Mouse (Mus musculus): Measurements from ENCODE around the gene Map4k2. TPM values are rescaled to one million over a fixed set of nuclear protein-coding genes. Genes with fewer than 3 reads are reported as not detected.

The Map4k2 gene
- 20.1 and 21.8 TPM in 2 replicates for polyA plus RNA-seq (2015; fragmentation: Nextera tagmentation; extraction: Ambion mirVana)

DNA sequence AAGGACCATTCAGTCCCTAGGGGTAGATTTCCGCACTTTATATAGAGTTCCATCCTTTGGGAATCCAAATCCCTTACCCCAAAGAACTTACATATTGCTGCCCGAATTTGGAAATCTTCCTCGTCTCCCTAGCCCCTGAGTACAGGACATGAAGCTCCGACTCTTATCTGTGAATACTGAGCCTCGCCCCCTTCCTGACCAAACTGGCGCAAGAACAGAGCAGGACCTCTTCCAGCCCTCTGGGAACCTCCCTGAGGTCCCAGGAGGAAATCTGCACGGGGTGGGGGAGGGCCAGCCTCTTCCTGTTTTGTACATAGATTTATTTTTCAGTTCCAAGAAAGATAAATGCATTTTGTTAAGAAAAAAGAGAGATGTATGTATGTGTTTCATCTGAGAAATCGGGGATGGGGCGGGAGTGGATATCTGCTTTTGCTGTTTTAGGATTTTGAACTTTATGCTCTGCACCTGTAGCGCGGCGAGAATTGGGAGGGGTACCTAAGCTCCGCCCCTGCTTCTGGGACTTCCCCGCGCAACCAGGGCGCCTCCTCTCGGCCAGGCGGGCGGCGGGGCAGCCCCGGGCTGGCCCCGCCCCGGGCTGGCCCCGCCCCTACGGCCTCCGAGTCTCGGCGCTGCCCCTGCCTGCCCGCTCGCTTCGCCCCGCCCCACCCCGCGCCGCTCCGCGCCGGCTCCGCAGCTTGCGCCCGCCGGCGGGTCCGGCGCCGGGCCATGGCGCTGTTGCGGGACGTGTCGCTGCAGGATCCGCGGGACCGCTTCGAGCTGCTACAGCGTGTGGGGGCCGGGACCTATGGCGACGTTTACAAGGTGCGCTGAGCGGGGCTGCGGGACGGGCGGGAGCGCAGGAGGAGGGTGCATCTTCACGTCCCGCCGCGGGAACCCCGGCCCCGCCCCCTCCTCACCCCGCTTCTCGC, at the start of gene Map4k2:
Map4k2 (plus strand) TSS at position 612 of the 929 bp plus-strand sequence.
- Histone ChIP-seq H3K36me3 (peaks cover 51% of the 10 kb centered on the region), H3K4me3 (peak within 1 kb of the TSS; percentile 52), H3K27me3 (no peaks in the 10 kb centered on the region), H3K9me3 (no peaks in the 10 kb centered on the region), H3K4me1 (replicated peaks) (peaks cover 36% of the 10 kb centered on the region), H3K27ac (replicated peaks) (peak within 1 kb of the TSS; percentile 43), H3K9ac (peak within 1 kb of the TSS; percentile 51), H3K4me2 (peak within 1 kb of the TSS; percentile 79)
- WGBS = 10% methylated on average over 55 of the region's 72 CpGs
- ATAC-seq (ENCODE audit: low FRiP score, low read depth) = peak; percentile 65; the same call in 1 of the 2 replicates

DNA sequence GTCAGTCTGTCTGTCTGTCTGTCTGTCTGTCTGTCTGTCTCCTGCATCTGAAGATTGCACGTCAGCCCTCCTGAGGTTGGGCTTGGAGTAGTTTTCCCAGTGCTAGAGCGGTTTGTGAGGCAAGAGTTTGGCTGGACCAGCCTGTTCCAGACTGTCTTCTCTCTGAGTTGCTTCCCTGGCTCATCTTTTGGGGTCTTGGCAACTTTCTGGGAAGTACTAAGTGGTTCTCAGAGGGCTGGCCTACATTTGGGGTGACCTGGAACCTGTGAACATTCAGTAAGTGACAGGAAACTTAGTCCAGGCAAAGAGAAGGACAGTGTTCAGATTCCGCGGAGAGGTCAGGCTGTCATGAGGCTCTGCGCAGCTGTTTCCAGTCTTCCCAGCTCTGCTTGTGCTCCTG, 48.7 kb upstream of the Map4k2 start:
- Histone ChIP-seq H3K9me3 (no peaks in the 10 kb centered on the region), H3K27me3 (no peaks in the 10 kb centered on the region), H3K27ac (replicated peaks) (no peak overlapping the region), H3K9ac (no peak overlapping the region), H3K4me3 (no peak overlapping the region), H3K36me3 (peaks cover 32% of the 10 kb centered on the region), H3K4me2 (no peak overlapping the region), H3K4me1 (replicated peaks) (peaks cover 9% of the 10 kb centered on the region; the same call in 1 of the 2 replicates)
- no peak for ATAC-seq (ENCODE audit: low FRiP score, low read depth)
- 92% methylated on average over 5 of the region's 5 CpGs for WGBS

DNA sequence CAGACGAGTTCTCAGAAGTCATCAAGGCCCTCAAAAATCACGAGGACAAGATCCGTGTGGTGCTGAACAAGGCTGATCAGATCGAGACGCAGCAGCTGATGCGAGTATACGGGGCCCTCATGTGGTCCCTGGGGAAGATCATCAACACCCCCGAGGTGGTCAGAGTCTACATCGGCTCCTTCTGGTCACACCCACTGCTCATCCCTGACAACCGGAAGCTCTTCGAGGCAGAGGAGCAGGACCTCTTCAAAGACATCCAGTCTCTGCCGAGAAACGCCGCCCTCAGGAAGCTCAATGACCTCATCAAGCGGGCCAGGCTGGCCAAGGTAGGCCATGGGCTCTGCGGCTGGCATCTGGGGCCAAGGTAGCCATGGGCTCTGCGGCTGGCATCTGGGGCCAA, 46.6 kb upstream of the Map4k2 start:
- Histone ChIP-seq H3K4me1 (replicated peaks) (peaks cover under 1% of the 10 kb centered on the region; the same call in 1 of the 2 replicates), H3K36me3 (peaks cover 47% of the 10 kb centered on the region), H3K27me3 (no peaks in the 10 kb centered on the region), H3K9me3 (no peaks in the 10 kb centered on the region), H3K27ac (replicated peaks) (no peak overlapping the region), H3K9ac (no peak overlapping the region), H3K4me3 (no peak overlapping the region), H3K4me2 (no peak overlapping the region)
- ATAC-seq (ENCODE audit: low FRiP score, low read depth) = no peak
- 94% methylated on average over 17 of the region's 17 CpGs for WGBS

DNA sequence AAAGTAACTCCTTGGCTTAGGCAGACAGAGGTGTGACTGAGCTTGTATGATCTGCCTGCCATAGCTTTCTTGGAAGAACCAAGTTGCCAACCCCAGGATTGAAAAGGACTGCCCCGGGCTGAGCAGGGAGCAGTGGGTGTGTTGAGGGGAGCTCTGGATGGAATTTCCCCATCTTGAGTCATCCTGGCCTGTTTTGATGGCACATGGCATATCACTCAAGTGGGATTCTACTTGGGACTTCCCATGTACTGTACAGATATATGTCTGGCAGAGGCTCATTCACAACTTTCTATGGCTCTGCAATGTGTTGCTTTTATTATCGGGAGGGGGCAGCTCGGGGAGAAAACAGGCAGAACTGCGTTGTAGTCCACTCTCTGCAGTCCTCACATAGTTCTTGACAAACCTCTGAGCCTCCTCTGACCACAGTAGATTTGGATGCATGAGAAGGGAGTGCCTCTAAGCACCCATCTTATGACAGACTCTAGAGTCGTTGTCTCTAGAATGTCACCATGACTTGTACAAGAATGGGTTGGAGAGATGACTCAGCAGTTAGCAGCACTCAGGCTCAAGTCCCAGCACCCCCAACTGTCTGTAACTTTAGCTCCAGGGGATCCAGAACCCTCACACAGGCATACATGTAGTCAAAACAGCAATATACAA, 44.3 kb upstream of the Map4k2 start:
- ATAC-seq (ENCODE audit: low FRiP score, low read depth) = no peak
- Histone ChIP-seq H3K4me2 (no peak overlapping the region), H3K9me3 (no peaks in the 10 kb centered on the region), H3K27ac (replicated peaks) (no peak overlapping the region), H3K9ac (no peak overlapping the region), H3K4me3 (no peak overlapping the region), H3K36me3 (peaks cover 44% of the 10 kb centered on the region), H3K27me3 (no peaks in the 10 kb centered on the region), H3K4me1 (replicated peaks) (peaks cover 7% of the 10 kb centered on the region; the same call in 1 of the 2 replicates)
- 96% methylated on average over 5 of the region's 5 CpGs for WGBS

DNA sequence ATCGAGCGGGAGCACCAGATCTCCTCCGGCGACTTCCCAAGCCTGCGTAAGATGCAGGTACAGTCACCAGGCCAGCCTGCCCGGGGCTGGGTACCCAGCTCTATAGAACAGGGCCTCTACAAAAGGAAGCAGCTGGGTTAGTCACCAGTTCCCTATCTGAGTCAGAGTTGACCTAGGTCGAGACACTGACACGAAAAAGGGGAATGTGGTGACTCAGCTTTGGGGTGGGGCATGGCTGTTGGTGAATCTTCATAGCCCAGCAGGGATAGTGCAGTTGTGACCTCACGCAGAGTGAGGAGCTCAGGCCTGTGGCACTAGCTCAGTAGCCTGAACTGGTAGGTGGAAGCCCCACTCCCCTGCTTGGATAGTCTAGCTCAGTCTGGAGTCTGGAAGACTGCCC, 43.3 kb upstream of the Map4k2 start:
- Histone ChIP-seq H3K27ac (replicated peaks) (no peak overlapping the region), H3K4me1 (replicated peaks) (peaks cover 10% of the 10 kb centered on the region), H3K4me2 (no peak overlapping the region), H3K9me3 (no peaks in the 10 kb centered on the region), H3K27me3 (no peaks in the 10 kb centered on the region), H3K9ac (no peak overlapping the region), H3K4me3 (no peak overlapping the region), H3K36me3 (peaks cover 44% of the 10 kb centered on the region)
- ATAC-seq (ENCODE audit: low FRiP score, low read depth) = no peak
- WGBS = 95% methylated on average over 9 of the region's 9 CpGs

DNA sequence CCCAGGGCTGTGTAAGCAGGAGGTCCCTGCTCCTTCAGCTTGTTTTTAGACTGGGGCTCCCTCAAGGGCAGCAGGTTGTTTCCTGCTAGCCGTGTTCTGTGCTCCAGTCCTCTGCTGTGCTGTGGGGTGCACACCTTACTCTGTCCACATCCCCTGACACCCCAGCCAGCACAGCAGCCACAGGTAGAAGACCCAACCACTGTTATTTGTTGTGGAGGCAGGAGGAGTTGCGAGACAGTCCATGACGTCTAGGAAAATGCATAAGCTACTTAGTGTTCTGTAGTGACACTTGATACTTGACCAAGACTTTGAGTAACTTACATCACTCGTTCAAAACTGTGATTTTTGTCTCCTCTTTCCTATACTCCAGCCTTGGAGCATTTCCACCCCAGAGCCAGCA, 41.9 kb upstream of the Map4k2 start:
- peaks cover 44% of the 10 kb centered on the region for H3K36me3 ChIP-seq
- no peaks in the 10 kb centered on the region for H3K27me3 ChIP-seq
- 90% methylated on average over 4 of the region's 4 CpGs for WGBS
- no peaks in the 10 kb centered on the region for H3K9me3 ChIP-seq
- no peak for ATAC-seq (ENCODE audit: low FRiP score, low read depth)
- H3K4me3 ChIP-seq = no peak overlapping the region
- no peak overlapping the region for H3K27ac ChIP-seq (replicated peaks)
- peaks cover 10% of the 10 kb centered on the region for H3K4me1 ChIP-seq (replicated peaks)
- H3K9ac ChIP-seq = no peak overlapping the region
- no peak overlapping the region for H3K4me2 ChIP-seq

DNA sequence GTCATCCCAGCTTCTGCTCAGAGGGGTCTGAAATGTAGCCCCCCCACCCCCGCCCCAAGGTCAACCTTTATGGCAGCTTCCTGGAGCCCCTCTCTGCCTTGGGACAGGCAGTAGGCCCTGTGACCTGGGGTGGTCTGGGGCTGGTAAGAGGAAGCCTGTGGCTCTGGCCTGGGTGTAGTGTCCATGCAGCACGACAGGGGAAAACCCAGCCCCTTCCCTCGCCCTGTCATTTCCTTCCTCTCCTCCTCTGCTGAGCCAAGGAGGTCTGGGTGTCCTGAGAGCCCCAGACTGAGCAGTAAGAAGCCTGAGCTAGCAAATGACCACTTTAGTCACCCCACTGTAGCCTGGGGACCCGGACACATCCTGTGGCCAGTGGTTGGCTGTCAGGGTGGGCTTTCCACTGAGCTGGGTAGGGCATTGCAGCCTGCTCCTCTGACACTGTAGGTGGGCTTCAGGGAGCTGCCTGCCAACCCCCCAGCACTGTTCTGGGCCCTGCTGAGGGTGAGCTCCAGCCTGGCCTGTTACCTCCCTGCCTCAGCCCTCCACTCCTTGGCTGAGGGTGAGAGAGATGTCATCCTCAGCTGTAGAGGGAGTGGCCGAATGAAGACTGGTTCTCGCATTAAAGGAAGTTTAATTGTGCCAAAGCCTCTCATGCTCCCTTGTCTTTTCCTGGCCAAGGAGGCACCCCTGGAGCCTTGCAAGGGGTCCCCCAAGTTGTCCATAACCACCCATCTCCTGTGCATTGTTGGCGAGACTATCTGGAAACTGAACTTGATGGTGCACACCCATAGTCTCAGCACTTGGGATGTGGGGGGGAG, 41.3 kb upstream of the Map4k2 start:
- 87% methylated on average over 7 of the region's 7 CpGs for WGBS
- Histone ChIP-seq H3K4me1 (replicated peaks) (peaks cover 10% of the 10 kb centered on the region), H3K36me3 (peaks cover 44% of the 10 kb centered on the region), H3K4me2 (no peak overlapping the region), H3K4me3 (no peak overlapping the region), H3K9me3 (no peaks in the 10 kb centered on the region), H3K9ac (no peak overlapping the region), H3K27ac (replicated peaks) (0 out of 2 replicates have a peak overlapping the region, but pooled peaks have one; percentile 23), H3K27me3 (no peaks in the 10 kb centered on the region)
- no peak for ATAC-seq (ENCODE audit: low FRiP score, low read depth)

DNA sequence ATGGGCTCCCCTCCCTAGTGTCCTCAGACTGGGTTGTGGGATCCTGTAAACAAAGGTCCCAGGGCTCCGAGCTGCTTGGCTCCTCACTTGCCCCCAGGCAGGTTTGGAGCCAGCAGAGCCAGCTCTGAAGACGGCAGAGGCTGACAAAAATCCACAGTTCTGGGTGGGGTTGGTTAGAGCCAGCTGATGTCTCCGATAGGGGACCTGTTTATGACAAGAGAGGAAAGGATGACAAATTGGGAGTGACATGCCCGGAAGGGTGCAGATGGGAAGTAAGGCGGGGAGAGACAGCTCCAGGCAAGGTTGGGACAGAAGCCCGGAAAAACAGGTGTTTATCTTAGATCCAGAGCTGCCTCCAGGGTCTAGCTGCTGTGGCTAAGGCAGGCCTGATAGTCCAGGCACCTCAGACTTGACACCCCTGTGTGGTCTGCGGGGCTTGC, 40.5 kb upstream of the Map4k2 start:
- Histone ChIP-seq H3K4me3 (no peak overlapping the region), H3K4me1 (replicated peaks) (peaks cover 10% of the 10 kb centered on the region), H3K4me2 (no peak overlapping the region), H3K9me3 (no peaks in the 10 kb centered on the region), H3K36me3 (peaks cover 36% of the 10 kb centered on the region), H3K27me3 (no peaks in the 10 kb centered on the region), H3K9ac (no peak overlapping the region), H3K27ac (replicated peaks) (no peak overlapping the region)
- no peak for ATAC-seq (ENCODE audit: low FRiP score, low read depth)
- 51% methylated on average over 7 of the region's 7 CpGs for WGBS

DNA sequence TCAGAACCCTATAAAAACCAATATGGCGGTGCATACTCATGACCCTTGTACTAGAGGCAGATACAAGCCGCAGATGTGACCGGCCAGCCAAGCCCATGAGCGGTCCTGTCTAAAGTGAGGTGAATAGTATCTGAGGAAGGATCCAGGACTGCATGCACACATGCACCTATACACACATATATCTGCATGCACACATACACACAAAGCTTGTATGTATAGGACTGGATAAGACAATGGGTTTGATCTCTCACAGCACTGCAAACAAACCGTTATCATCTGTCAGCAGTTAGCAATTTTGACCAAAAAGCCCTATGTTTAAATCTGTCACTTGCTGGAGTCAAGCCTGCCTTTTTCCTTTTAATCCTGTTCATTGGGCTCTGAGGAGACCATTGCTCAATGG, 38.8 kb upstream of the Map4k2 start:
- H3K4me3 ChIP-seq = no peak overlapping the region
- no peaks in the 10 kb centered on the region for H3K27me3 ChIP-seq
- H3K9me3 ChIP-seq = no peaks in the 10 kb centered on the region
- peaks cover 17% of the 10 kb centered on the region for H3K4me1 ChIP-seq (replicated peaks)
- peaks cover 22% of the 10 kb centered on the region for H3K36me3 ChIP-seq
- H3K9ac ChIP-seq = no peak overlapping the region
- H3K4me2 ChIP-seq = no peak overlapping the region
- ATAC-seq (ENCODE audit: low FRiP score, low read depth) = no peak
- peak overlapping the region; percentile 25; the same call in 1 of the 2 replicates for H3K27ac ChIP-seq (replicated peaks)
- 93% methylated on average over 5 of the region's 5 CpGs for WGBS

DNA sequence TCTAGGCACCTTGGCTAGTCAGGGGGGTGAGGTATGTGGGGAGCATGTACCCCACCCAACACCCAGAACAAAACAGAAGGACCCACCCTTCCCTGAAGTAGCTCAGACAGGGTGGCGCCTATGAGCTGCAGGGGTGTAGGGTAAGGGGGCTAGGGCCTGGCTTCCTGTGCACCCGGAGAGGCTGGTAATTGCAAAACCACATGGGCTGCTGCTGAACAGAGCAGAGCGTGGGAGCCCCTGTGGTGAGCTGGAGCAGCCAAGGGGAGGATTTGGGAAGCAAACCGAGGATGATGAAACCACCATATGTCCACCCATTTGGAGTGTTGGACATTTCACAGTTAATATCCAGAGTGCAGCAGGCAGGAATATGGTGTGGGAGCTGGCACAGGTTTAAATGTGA, 38.4 kb upstream of the Map4k2 start:
- no peak overlapping the region for H3K4me3 ChIP-seq
- peaks cover 17% of the 10 kb centered on the region for H3K36me3 ChIP-seq
- ATAC-seq (ENCODE audit: low FRiP score, low read depth) = 0 out of 2 replicates have a peak, but pooled peaks have one; percentile 5
- H3K27ac ChIP-seq (replicated peaks) = peak overlapping the region; percentile 25; the same call in 1 of the 2 replicates
- peaks cover 21% of the 10 kb centered on the region for H3K4me1 ChIP-seq (replicated peaks)
- no peak overlapping the region for H3K9ac ChIP-seq
- H3K9me3 ChIP-seq = no peaks in the 10 kb centered on the region
- 43% methylated on average over 4 of the region's 4 CpGs for WGBS
- H3K4me2 ChIP-seq = no peak overlapping the region
- no peaks in the 10 kb centered on the region for H3K27me3 ChIP-seq

DNA sequence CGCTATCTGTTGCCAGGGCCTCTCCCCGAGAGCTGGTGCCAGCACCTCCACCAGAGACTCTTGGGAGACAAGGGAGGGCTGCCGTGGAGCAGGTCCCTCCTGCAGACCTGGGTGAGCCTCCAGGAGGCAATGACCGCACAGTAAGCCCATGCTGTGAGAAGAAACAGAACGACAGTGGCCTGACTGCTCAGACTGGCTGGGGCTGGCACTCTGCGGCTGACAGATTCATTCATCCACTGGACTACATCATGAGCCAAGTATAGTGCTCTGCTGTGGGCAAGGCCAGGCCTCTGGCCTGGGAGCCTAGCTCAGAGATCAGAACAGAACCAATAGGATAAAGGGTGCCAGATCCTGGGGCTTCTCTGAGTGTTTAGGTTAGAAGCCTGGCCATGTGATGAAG, 37.1 kb upstream of the Map4k2 start:
- Histone ChIP-seq H3K9me3 (no peaks in the 10 kb centered on the region), H3K27me3 (no peaks in the 10 kb centered on the region), H3K4me3 (no peak overlapping the region), H3K36me3 (peaks cover 4% of the 10 kb centered on the region; the same call in 1 of the 2 replicates), H3K4me1 (replicated peaks) (peaks cover 21% of the 10 kb centered on the region), H3K27ac (replicated peaks) (no peak overlapping the region), H3K4me2 (no peak overlapping the region), H3K9ac (no peak overlapping the region)
- 80% methylated on average over 6 of the region's 6 CpGs for WGBS
- no peak for ATAC-seq (ENCODE audit: low FRiP score, low read depth)
